18 mouse cellular contexts compared by ENCODE assay signal in genomic region chr2:104172695-104173348, GRCm38 (mm10). TPM values are rescaled to one million over a fixed set of nuclear protein-coding genes. Genes with fewer than 3 reads are reported as not detected.
DNase-seq lines count a peak whose midpoint lies in the region; ATAC-seq lines count a peak whose summit lies in the region.
"Had no signal": no experiment of that assay in that cellular context is flagged by ENCODE, and none has a peak within 500 bp of the region (broad histone marks: within the 10 kb centered on the region; RNA-seq: fewer than 3 reads in every experiment).

No protein-coding gene starts in this region.

- H3K36me3 ChIP-seq in embryonic facial prominence, embryonic 10.5 days (replicated peaks) = no peaks in the 10 kb centered on the region
- H3K36me3 ChIP-seq: embryonic facial prominence, embryonic 15.5 days; forebrain, embryonic 12.5 days; heart, embryonic 15.5 days; lung, embryonic 15.5 days had no signal

- no peak overlapping the region for H3K27ac ChIP-seq in embryonic facial prominence, embryonic 10.5 days (replicated peaks)
- H3K27ac ChIP-seq: embryonic facial prominence, embryonic 15.5 days; forebrain, embryonic 12.5 days; heart, embryonic 15.5 days; hindbrain, embryonic 14.5 days; lung, embryonic 15.5 days; stomach, postnatal 0 days had no signal

- no peaks in the 10 kb centered on the region for H3K9me3 ChIP-seq in embryonic facial prominence, embryonic 10.5 days
- H3K9me3 ChIP-seq: embryonic facial prominence, embryonic 15.5 days; forebrain, embryonic 12.5 days; heart, embryonic 15.5 days; lung, embryonic 15.5 days had no signal

- DNase-seq in lung, postnatal 25 days (ENCODE audit: low spot score) = peak; percentile 37
- no peak for DNase-seq in lung, postnatal 4 days
- DNase-seq in CD8-positive naive resting alpha-beta T cell, adult 2 months (ENCODE audit: low read depth in 2 of 2, low spot score in 2 of 2) = peak; percentile 74 to 75
- no peak for DNase-seq in embryonic facial prominence, embryonic 10.5 days (ENCODE audit: low spot score)
- DNase-seq in gastrocnemius, postnatal 4 days (ENCODE audit: low spot score in 2 of 2) = no peak
- DNase-seq: adrenal gland, postnatal 25 days; midbrain, embryonic 14.5 days had no signal

- no peaks in the 10 kb centered on the region for H3K27me3 ChIP-seq in embryonic facial prominence, embryonic 10.5 days (replicated peaks; ENCODE audit: low read depth, poor library complexity, severe bottlenecking)
- H3K27me3 ChIP-seq: embryonic facial prominence, embryonic 15.5 days; forebrain, embryonic 12.5 days; heart, embryonic 15.5 days; lung, embryonic 15.5 days had no signal

- 63% methylated on average over 11 of the region's 11 CpGs for WGBS in embryonic facial prominence, embryonic 10.5 days

- ATAC-seq in activated CD4-positive, CD25-positive, alpha-beta regulatory T cell, adult 4 months = peak; percentile 92
- peak; percentile 58 for ATAC-seq in neutrophil, adult 5-6 weeks (ENCODE audit: extremely low read depth, insufficient number of reproducible peaks, low FRiP score, poor library complexity, severe bottlenecking)

- H3K4me1 ChIP-seq in embryonic facial prominence, embryonic 10.5 days = peaks cover 18% of the 10 kb centered on the region

- no peak overlapping the region for H3K4me3 ChIP-seq in embryonic facial prominence, embryonic 10.5 days
- H3K4me3 ChIP-seq: embryonic facial prominence, embryonic 15.5 days; forebrain, embryonic 12.5 days; heart, embryonic 15.5 days; lung, embryonic 15.5 days had no signal

RNA-seq across cellular contexts. Expression of gene A930018P22Rik, which starts 50.3 kb away (rescaled TPM):
- not detected for polyA plus RNA-seq in activated CD4-positive, CD25-positive, alpha-beta regulatory T cell, adult 4 months (2017; shearing (Covaris generic))
- total RNA-seq in neutrophil, adult 5-6 weeks (2017) = not detected in 2 replicates
- not detected in 2 replicates for polyA plus RNA-seq in embryonic facial prominence, embryonic 10.5 days (2016; fragmentation: Nextera tagmentation; extraction: Ambion mirVana)
- total RNA-seq in gastrocnemius, postnatal 4 days (2021) = 1 to 10 TPM; 1.3 to 2.6 TPM
- total RNA-seq: left cerebral cortex, postnatal 25 days had no signal
- polyA plus RNA-seq: embryonic facial prominence, embryonic 15.5 days; forebrain, embryonic 12.5 days; hindbrain, embryonic 14.5 days; liver, embryonic 11.5 days; lung, embryonic 15.5 days; midbrain, embryonic 14.5 days; neural tube, embryonic 11.5 days had no signal

Comparison
In these comparisons a context has a peak if more than half of its experiments do, and no peak if none do; other contexts are left out.
1. DNase-seq: peak in lung, postnatal 25 days (single experiment) and CD8-positive naive resting alpha-beta T cell, adult 2 months (2 of 2); none in lung, postnatal 4 days (0 of 2), embryonic facial prominence, embryonic 10.5 days (single experiment) and gastrocnemius, postnatal 4 days (0 of 2).